Mouse (Mus musculus) olfactory bulb, adult 2 months (tissue): Measurements from ENCODE around the gene Gpr55. TPM values are rescaled to one million over a fixed set of nuclear protein-coding genes. Genes with fewer than 3 reads are reported as not detected.
"Not testable (repeated sequence)": the region's sequence is repeated elsewhere in the genome, so short reads cannot be mapped to it uniquely, and the experiment has no call there.

Experiments
- H3K27ac ChIP-seq: fragments of 200-500 bp; 2 replicates; pipeline ENCODE4 v1.5.1; 2012; ENCODE audit warnings: low read depth, low read length; ENCODE audit not compliant: insufficient read depth
- H3K4me1 ChIP-seq: fragments of 200-500 bp; 2 replicates; pipeline ENCODE4 v1.6.1; 2012; ENCODE audit warnings: low read length; ENCODE audit not compliant: control insufficient read depth, insufficient read depth
- H3K4me3 ChIP-seq: fragments of 200-500 bp; 2 replicates; pipeline ENCODE4 v1.5.1; 2012; ENCODE audit warnings: mild to moderate bottlenecking, low read depth, low read length, moderate library complexity; ENCODE audit not compliant: insufficient read depth
- CTCF ChIP-seq: fragments of 200-500 bp; IDR thresholded peaks from 2 replicates; pipeline ENCODE4 v1.5.1; 2012; ENCODE audit warnings: low read depth, mild to moderate bottlenecking, low read length, moderate library complexity; ENCODE audit not compliant: insufficient read depth
- POLR2A ChIP-seq: fragments of 200-500 bp; IDR thresholded peaks from 2 replicates; pipeline ENCODE4 v1.6.1; 2012; ENCODE audit warnings: mild to moderate bottlenecking, low read depth, low read length, moderate library complexity; ENCODE audit not compliant: insufficient read depth
- WGBS: fragments of 180-500 bp; shearing (Covaris S2); methylation state at CpG from one replicate; pipeline ENCODE4 v1.1.7; 2018; 5-methylcytosine and 5-hydroxymethylcytosine counted together
- polyA plus RNA-seq: library from polyadenylated mRNA; stranded (reverse); fragments of >200 nt; gene quantifications from 2 replicates; pipeline ENCODE4 v1.2.4, GENCODE M21; 2012; ENCODE audit warnings: low replicate concordance; ENCODE audit not compliant: missing spikeins, insufficient read depth, insufficient read length

Gene Gpr55
- not detected in 2 replicates for polyA plus RNA-seq

DNA sequence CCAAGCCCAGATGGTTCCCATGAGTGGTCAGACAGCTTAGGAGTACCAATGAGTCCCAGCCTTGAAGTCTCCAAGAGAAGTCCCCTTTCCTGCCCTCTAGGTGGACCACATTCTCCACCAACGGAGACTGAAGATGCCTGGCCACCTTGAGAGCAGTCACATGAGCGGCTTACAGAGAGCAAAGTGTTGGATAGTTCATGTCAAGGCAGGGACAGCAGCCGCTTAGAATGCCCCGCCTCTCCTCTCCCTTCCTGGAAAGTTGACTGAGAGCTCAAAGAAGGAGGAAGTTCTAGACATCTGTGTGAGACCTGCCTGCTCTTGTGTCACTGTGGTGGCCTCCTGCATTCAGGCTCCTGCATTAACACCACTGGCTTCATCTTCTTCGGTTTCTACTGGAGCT, at the start of gene Gpr55:
Gene Gpr55 (minus strand): TSS at position 135 of the 400 bp plus-strand sequence.
- H3K27ac ChIP-seq, result no peak within 1 kb of the TSS
- TF ChIP-seq CTCF, result no peak
- TF ChIP-seq POLR2A, result no peak
- no peak within 1 kb of the TSS for H3K4me3 ChIP-seq
- H3K4me1 ChIP-seq, result peaks cover 21% of the 10 kb centered on the region
- WGBS, result 78% methylated on average over 5 of the region's 5 CpGs

GRCm38 (mm10) chr1:86007778-86008177, 47.0 kb upstream of the Gpr55 start:
- Histone ChIP-seq H3K4me1 (no peaks in the 10 kb centered on the region), H3K4me3 (no peak overlapping the region), H3K27ac (no peak overlapping the region)
- TF ChIP-seq CTCF (no peak), POLR2A (no peak)
- WGBS, result 3% methylated on average over 7 of the region's 7 CpGs

GRCm38 (mm10) chr1:86006040-86006439, 45.2 kb upstream of the Gpr55 start:
- no peaks in the 10 kb centered on the region for H3K4me1 ChIP-seq
- 93% methylated on average over 6 of the region's 6 CpGs for WGBS
- no peak overlapping the region for H3K27ac ChIP-seq
- TF ChIP-seq POLR2A (no peak), CTCF (no peak)
- no peak overlapping the region for H3K4me3 ChIP-seq

DNA sequence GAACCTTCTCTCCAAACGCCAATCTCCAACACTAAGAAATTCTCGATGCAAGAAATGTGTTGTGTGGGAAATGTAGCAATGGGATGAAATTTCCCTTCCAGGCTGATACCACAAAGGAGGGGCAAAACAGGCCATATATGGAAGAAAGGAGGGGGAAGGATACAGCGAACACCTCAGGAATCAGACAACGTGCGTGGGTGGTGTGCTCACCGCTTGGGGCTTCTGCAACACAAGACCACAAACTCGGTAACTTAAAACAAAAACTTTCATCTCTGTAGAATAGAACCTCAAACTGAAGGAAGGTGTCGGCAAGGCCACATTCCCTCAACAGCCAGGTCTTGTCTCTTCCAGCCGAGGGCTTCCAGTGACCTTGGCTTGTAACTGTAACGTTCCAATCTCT, 44.7 kb upstream of the Gpr55 start:
- no peak overlapping the region for H3K4me3 ChIP-seq
- no peaks in the 10 kb centered on the region for H3K4me1 ChIP-seq
- TF ChIP-seq CTCF, result no peak
- TF ChIP-seq POLR2A, result no peak
- WGBS, result 86% methylated on average over 10 of the region's 10 CpGs
- no peak overlapping the region for H3K27ac ChIP-seq

DNA sequence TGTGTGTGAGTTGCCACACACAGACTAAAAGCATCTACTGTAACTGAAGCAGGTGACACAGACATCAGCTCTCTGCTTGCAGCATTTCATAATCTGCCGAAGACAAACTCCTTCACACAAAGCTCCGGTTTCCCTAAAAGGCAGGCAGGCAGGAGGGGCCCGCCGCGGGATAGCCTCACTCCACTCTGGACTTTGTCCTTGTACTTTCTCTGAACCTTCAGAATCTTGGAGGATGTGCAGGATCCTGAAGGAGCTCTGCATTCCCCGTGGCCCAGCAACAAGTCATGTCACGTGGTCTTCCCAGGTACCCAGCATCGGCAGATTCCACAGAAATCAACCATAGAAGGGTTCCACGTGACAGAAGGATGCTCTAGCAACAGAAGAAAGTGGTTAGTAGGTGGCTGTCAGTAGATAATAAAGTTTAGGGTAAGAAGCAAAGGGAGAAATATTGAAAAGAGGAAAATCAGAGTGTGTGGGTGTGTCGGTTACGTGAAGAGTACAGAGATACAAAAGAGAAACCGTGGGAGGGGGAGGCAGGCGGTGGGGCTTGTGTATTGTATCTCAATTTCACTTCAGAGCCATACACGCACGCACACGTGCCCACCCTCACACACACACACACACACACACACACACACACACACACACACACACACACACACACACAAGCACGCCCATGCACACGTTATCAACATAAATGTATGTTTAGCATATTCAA, 39.2 kb upstream of the Gpr55 start:
- Histone ChIP-seq H3K4me1 (peaks cover 5% of the 10 kb centered on the region), H3K27ac (no peak overlapping the region), H3K4me3 (no peak overlapping the region)
- no peak for TF ChIP-seq CTCF
- no peak for TF ChIP-seq POLR2A
- WGBS, result 65% methylated on average over 18 of the region's 18 CpGs

- WGBS, result 89% methylated on average over 4 of the region's 4 CpGs
Observed at GRCm38 (mm10) chr1:85998012-85998411, 37.2 kb upstream of the Gpr55 start.

GRCm38 (mm10) chr1:85997221-85997620, 36.4 kb upstream of the Gpr55 start:
- H3K27ac ChIP-seq, result no peak overlapping the region
- peaks cover 5% of the 10 kb centered on the region for H3K4me1 ChIP-seq
- no peak overlapping the region for H3K4me3 ChIP-seq
- 100% methylated on average over 1 of the region's 1 CpGs for WGBS
- no peak for TF ChIP-seq CTCF
- TF ChIP-seq POLR2A, result no peak

More at GRCm38 (mm10) chr1:85998012-85998411, 37.2 kb upstream of the Gpr55 start:
- peaks cover 5% of the 10 kb centered on the region for H3K4me1 ChIP-seq
- TF ChIP-seq POLR2A, result no peak
- TF ChIP-seq CTCF, result no peak
- H3K4me3 ChIP-seq, result no peak overlapping the region
- no peak overlapping the region for H3K27ac ChIP-seq

DNA sequence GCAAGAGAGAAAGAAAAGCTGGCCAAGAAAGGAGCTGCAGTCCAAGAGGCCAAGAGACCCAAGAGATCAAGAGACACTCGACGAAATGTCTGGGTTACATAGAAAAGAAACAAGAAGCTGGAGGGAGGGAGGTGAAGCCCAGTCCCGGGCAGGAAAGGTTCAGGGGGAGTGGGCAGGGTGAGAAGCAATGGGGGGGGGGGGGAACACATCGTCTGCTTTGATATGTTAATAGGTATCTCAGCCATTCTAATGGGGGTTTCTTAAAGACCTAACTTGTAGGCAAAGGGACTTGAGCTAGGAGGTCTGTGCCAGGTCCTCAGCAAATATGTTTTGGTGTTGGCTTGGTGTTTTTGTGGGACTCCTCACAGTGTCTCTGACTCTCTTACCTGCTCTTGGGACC, 32.7 kb upstream of the Gpr55 start:
- WGBS, result 81% methylated on average over 4 of the region's 4 CpGs
- no peaks in the 10 kb centered on the region for H3K4me1 ChIP-seq
- no peak overlapping the region for H3K27ac ChIP-seq
- TF ChIP-seq CTCF (no peak), POLR2A (no peak)
- H3K4me3 ChIP-seq, result no peak overlapping the region

DNA sequence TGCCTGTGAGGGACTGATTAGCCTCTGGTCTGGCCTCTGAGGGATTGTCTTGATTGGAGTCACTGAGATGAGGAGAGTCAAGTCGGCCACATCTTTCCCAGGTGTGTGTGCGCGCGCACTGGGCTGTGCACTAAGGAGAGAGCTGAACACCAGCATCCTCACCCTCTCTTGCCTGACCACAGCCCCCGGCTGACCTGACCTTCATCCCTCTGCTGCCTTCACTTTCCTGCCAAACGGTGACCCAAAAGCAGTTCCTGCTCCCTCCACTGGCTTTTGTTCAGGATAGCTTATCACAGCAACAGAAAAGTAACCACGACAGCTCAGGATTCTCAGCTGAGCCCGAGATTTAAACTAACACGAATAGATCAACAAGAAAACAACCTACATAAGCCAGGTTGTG, 31.4 kb upstream of the Gpr55 start:
- H3K4me3 ChIP-seq, result no peak overlapping the region
- 87% methylated on average over 9 of the region's 9 CpGs for WGBS
- TF ChIP-seq POLR2A (no peak), CTCF (no peak)
- no peaks in the 10 kb centered on the region for H3K4me1 ChIP-seq
- no peak overlapping the region for H3K27ac ChIP-seq

GRCm38 (mm10) chr1:85988882-85989281, 28.1 kb upstream of the Gpr55 start:
- not testable (repeated sequence) for H3K27ac ChIP-seq, H3K4me3 ChIP-seq, H3K4me1 ChIP-seq
- 92% methylated on average over 4 of the region's 4 CpGs for WGBS
